Mouse (Mus musculus) midbrain, embryonic 16.5 days (tissue): Measurements from ENCODE around the gene Erfe. TPM values are rescaled to one million over a fixed set of nuclear protein-coding genes. Genes with fewer than 3 reads are reported as not detected.

Source experiments
- ATAC-seq: fragments of 200-750 bp; cut with Nextera tagmentation; 2 replicates; pipeline ENCODE4 v1.8.0; 2017; ENCODE audit warnings: moderate TSS enrichment
- H3K27ac ChIP-seq: fragments of 300-500 bp; sonication (generic); 2 replicates; pipeline ENCODE4 v1.5.1; 2014; ENCODE audit warnings: mild to moderate bottlenecking, low read length, mixed read lengths
- H3K27me3 ChIP-seq: fragments of 300-500 bp; sonication (generic); 2 replicates; pipeline ENCODE4 v1.6.1; 2014; ENCODE audit warnings: low read depth, low read length, mixed read lengths; ENCODE audit not compliant: control insufficient read depth, insufficient read depth
- H3K36me3 ChIP-seq: fragments of 300-500 bp; sonication (generic); 2 replicates; pipeline ENCODE4 v1.6.1; 2014; ENCODE audit warnings: mild to moderate bottlenecking, low read length, moderate library complexity, mixed read lengths; ENCODE audit not compliant: control insufficient read depth, insufficient read depth
- H3K4me1 ChIP-seq: fragments of 300-500 bp; sonication (generic); 2 replicates; pipeline ENCODE4 v1.6.1; 2014; ENCODE audit warnings: mild to moderate bottlenecking, low read length, mixed read lengths; ENCODE audit not compliant: control insufficient read depth, insufficient read depth
- H3K4me2 ChIP-seq: fragments of 300-500 bp; sonication (generic); 2 replicates; pipeline ENCODE4 v1.6.1; 2014; ENCODE audit warnings: mild to moderate bottlenecking, low read length, mixed read lengths
- H3K4me3 ChIP-seq: fragments of 300-500 bp; sonication (generic); 2 replicates; pipeline ENCODE4 v1.5.1; 2014; ENCODE audit warnings: low read depth, mild to moderate bottlenecking, low read length, moderate library complexity, mixed read lengths
- H3K9ac ChIP-seq: fragments of 300-500 bp; sonication (generic); 2 replicates; pipeline ENCODE4 v1.6.1; 2014; ENCODE audit warnings: low read depth, low read length, mixed read lengths
- H3K9me3 ChIP-seq: fragments of 300-500 bp; sonication (generic); replicated peaks from 2 replicates; pipeline ENCODE4 v1.6.1; 2014; ENCODE audit warnings: mild to moderate bottlenecking, low read length, mixed read lengths; ENCODE audit not compliant: control insufficient read depth, poor library complexity, severe bottlenecking
- whole genome bisulfite sequencing: fragments of 180-500 bp; shearing (Covaris S2); extraction: QIAGEN DNeasy Blood & Tissue Kit; methylation state at CpG from one replicate; pipeline ENCODE4 v1.1.7; 2014; 5-methylcytosine and 5-hydroxymethylcytosine counted together
- polyA plus RNA-seq: library from polyadenylated mRNA; unstranded; fragments of >200 nt; fragmentation: Nextera tagmentation; extraction: Ambion mirVana; gene quantifications from 2 replicates; pipeline ENCODE4 v1.2.1, GENCODE M21; 2015

Erfe gene
- polyA plus RNA-seq, 1 experiment from 2014 or later: 0.18 TPM

DNA sequence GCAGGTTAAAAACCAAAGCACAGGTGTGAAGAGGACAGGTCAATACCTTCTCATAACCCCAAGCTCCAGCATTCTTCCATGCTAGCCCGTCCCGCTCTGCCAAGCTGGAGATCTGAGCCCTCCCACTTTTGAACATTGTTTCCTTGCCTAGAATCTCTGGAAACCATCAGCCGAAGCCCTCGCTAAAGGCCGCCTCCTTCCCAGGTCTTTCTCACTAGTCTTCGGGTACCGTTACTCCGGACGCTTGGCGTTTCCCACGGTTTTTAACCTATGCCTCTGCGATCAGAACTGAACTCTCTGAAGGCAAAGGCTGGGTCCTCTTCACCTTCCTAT lies 31.7 kb downstream of the Erfe start:
- under 1% methylated on average over 12 of the region's 12 CpGs for WGBS
- Histone ChIP-seq H3K27ac (peak overlapping the region; percentile 94), H3K36me3 (no peaks in the 10 kb centered on the region), H3K4me1 (peaks cover 25% of the 10 kb centered on the region), H3K27me3 (no peaks in the 10 kb centered on the region), H3K4me3 (peak overlapping the region; percentile 93), H3K9me3 (no peaks in the 10 kb centered on the region), H3K9ac (peak overlapping the region; percentile 88), H3K4me2 (peak overlapping the region; percentile 80)
- ATAC-seq: no peak

DNA sequence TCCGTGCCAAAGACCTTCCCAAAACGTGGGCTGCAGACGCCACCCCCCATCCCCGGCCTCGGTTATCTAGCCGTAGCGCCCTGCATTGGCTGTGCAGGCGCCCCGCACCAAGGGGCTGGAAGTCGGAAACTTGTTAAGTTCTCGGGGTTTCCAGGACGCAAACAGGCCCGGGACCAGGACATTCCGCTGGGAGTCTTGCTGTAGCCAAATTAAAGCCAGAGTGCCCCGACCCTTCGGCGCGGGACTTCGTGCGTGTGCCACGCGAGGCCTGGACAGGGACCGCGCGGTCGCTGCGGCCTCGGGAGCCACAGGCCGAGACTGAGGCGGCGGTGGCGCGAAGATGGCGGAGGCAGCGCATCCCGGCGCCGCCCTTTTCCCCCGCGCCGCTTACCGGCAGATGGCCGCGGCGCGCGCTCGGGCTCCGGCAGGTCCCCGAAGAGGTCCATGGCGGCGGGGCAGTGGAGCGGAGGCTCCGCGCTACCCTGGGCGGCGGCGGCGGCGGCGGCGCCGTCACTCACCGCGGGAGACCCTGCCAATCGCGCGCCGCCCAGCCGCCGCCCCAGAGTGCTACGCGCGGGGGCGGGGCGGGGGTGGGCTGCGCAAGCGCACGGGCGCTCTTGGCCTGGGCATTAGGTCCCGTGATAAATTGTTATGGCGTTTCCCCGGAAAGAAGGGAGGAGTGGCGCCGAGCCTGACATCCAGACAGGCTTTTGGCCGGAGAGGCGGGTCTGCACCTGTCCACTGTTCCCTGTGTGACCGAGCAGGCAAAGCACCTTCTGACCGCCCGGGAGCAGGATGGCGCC lies 32.2 kb downstream of the Erfe start, which contains the start of gene Ilkap:
Ilkap (minus strand) TSS at position 556 of the 803 bp plus-strand sequence.
- under 1% methylated on average over 83 of the region's 91 CpGs for WGBS
- peak within 1 kb of the TSS; percentile 88 for H3K9ac ChIP-seq
- H3K4me3 ChIP-seq: peak within 1 kb of the TSS; percentile 93
- peak; percentile 96 for ATAC-seq
- H3K27ac ChIP-seq: peak within 1 kb of the TSS; percentile 94
- no peaks in the 10 kb centered on the region for H3K27me3 ChIP-seq
- no peaks in the 10 kb centered on the region for H3K9me3 ChIP-seq
- H3K4me1 ChIP-seq: peaks cover 25% of the 10 kb centered on the region
- H3K36me3 ChIP-seq: no peaks in the 10 kb centered on the region
- H3K4me2 ChIP-seq: peak within 1 kb of the TSS; percentile 80

DNA sequence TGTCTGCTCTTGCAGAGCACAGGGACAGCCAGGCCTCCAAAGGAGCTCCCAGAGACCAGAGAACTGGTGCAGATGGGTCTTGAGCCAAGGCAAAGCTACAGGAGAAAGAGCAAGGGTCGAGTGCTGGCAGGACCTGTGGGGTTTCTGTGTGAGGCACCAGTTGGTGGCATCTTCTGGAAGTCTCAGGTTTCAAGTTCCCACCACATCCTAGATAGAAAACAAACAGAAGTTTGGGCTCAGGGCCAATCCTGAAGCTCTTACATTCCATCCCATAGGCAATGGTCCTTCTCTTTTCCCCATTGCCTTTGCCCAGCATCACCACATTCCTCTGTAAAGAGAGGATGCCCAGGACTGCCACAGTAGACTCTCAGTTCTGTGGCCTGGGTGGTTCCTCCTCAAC lies 38.7 kb downstream of the Erfe start:
- Histone ChIP-seq H3K9me3 (no peaks in the 10 kb centered on the region), H3K36me3 (no peaks in the 10 kb centered on the region), H3K27me3 (no peaks in the 10 kb centered on the region), H3K4me1 (no peaks in the 10 kb centered on the region), H3K9ac (no peak overlapping the region), H3K4me3 (no peak overlapping the region), H3K4me2 (no peak overlapping the region), H3K27ac (no peak overlapping the region)
- WGBS: 36% methylated on average over 1 of the region's 1 CpGs
- no peak for ATAC-seq

DNA sequence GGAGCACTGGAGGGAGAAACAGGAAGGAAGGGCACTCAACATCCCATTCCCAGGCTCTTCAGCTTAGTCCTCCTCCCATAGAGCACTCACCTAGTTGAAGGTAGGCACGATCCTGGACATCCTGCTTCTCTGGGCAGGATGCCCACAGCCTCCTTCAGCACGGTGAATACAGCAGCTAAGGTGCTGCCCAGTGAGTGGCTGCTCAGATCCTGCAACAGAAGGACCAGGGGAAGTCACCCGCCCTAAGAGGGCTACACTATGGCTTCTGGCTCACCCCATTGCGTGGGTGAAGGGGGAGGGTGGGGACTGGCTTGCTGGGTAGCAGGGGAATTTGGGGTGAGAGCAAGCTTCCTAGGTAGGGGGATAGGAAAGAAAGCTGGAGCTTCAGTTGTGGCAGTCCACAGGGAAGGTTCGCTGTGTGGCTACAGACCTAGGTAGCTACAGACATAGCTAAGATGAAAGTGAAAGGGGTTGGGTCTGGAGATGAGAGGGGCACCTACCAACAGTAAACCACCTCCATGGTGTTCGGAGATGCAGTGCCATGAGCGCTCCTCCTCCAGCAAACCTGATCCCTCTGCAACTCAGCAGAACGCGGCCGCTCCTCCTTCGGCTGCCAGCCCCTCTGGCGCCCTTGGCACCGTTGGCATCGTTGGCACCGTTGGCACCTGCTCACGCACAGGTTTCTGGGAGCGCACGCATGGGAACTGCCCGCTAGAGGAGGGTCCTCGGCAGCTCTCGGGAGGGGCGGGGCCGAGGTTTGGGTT lies 39.4 kb downstream of the Erfe start:
- Histone ChIP-seq H3K27me3 (no peaks in the 10 kb centered on the region), H3K4me3 (no peak overlapping the region), H3K4me1 (no peaks in the 10 kb centered on the region), H3K4me2 (no peak overlapping the region), H3K9me3 (no peaks in the 10 kb centered on the region), H3K9ac (no peak overlapping the region), H3K27ac (no peak overlapping the region), H3K36me3 (no peaks in the 10 kb centered on the region)
- 61% methylated on average over 23 of the region's 23 CpGs for WGBS
- ATAC-seq: peak; percentile 32; the same call in 1 of the 2 replicates

DNA sequence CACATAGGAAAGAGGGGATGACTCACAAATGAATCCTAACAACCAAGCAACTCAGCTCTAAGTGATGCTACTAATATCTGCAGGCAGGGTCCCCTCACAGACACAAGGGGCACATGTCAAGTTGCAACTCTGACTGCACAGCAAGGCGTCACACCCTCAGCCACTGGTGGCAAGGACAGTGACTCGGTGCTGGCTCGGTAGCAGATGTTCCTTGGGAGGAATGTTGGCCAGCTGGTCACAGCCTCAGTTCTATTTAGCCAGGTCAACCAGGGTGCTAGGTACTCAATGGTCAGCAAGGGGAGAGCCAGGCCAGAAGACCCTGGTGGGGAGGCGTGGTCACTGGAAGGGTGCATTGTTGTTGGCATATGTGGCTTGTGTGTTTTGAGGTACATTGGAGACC lies 41.6 kb downstream of the Erfe start:
- Histone ChIP-seq H3K27me3 (no peaks in the 10 kb centered on the region), H3K9me3 (no peaks in the 10 kb centered on the region), H3K9ac (no peak overlapping the region), H3K4me3 (no peak overlapping the region), H3K27ac (no peak overlapping the region), H3K36me3 (no peaks in the 10 kb centered on the region), H3K4me2 (no peak overlapping the region), H3K4me1 (peaks cover 9% of the 10 kb centered on the region)
- 85% methylated on average over 4 of the region's 4 CpGs for WGBS
- ATAC-seq: no peak

DNA sequence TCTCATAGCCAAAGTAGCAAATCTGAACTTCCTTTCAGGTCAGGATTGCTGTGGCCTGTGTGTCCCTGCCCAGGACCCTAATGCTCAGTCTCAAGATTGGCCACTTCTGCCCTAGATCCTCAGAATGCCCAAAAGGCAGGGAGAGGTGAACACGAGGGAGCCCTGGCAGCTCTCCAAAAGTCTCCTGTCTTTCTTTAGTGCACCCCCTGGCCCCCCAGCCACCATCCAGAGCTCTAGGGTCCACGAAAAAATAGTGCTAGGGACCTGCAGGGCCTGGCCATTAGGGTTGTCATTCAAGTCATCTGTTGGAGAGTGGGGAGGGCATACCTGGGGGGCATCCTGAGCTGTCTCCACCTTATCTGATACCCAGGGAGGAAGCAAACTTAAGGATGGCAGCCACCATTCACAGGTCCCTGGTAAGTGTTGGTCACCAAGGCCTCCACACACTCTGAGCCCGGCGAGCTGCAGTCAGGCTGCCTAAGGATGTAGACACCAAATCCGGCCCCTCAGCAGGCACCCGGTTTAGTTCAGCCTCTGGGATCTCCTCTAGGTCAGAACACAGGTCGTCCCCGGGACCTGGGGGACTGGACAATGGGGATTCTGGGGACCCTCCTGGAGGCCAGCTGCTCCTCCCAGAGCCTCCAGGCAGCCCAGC lies 45.5 kb downstream of the Erfe start:
- no peak for ATAC-seq
- Histone ChIP-seq H3K4me3 (peak overlapping the region; percentile 82), H3K9ac (peak overlapping the region; percentile 90), H3K36me3 (no peaks in the 10 kb centered on the region), H3K4me1 (peaks cover 29% of the 10 kb centered on the region), H3K27ac (peak overlapping the region; percentile 14; the same call in 1 of the 2 replicates), H3K9me3 (no peaks in the 10 kb centered on the region), H3K4me2 (peak overlapping the region; percentile 88), H3K27me3 (no peaks in the 10 kb centered on the region)
- 39% methylated on average over 8 of the region's 8 CpGs for WGBS

DNA sequence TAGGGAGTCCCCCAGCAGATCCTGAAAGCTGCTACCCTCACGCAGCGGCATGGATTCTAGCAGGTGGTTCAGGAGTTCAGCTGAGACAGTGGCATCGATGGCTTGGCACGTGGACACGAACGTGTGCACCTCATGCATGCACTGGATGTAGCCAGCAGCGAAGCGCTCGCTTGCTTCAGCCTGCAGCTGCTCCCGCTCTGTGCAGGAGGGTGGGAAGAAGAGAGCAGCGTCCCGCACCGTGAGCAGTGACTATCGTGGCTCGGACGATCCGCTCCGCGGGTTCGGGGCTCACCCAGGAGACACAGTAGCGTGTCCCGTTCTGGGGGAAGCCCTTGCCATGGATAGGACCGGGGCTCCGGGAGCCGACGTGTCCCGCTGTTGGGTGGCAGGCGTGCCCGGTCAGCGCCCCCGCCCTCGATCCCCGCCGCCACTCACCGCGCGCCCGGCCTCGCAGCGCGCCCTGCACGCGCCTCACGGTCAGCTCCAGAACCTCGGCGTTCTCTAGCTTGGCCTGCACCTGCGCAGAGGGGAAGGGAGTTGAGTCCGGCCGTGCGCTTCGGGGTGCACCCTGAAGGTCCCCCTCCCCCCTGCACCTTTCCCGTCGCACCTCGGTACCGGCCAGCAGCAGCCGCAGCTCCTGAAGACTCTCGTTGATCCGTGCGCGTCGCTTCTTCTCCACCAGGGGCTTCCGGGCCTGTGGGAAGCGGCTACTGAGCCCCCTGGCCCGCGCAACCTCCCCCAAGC lies 46.2 kb downstream of the Erfe start:
- Histone ChIP-seq H3K27ac (peak overlapping the region; percentile 91), H3K4me1 (peaks cover 29% of the 10 kb centered on the region), H3K4me2 (peak overlapping the region; percentile 88), H3K4me3 (peak overlapping the region; percentile 82), H3K9ac (peak overlapping the region; percentile 90), H3K9me3 (no peaks in the 10 kb centered on the region), H3K27me3 (no peaks in the 10 kb centered on the region), H3K36me3 (no peaks in the 10 kb centered on the region)
- 2% methylated on average over 54 of the region's 65 CpGs for WGBS
- peak; percentile 46 for ATAC-seq

DNA sequence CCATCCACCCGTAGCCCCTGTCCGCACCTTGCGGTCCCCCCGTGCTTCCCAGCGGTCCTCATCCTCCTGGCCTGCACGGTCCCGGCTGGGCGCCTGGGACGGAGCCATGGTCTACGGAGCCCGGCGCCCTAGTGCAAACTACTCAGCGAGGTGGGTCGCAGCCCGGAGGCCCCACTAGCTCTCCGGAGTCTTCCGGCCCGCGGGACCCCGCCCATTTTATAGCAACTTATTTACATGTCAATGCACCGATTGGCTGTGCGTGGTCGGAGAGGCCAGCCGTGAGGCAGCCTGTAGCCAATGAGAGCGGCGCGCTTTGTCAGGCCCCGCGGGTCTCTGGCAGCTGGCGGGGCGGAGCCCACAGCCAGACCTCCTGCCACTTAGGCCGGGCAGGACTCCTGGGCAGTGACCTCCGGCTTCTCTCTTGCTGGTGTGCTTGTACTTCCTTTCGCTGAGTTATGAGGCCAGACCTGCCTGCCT lies 46.8 kb downstream of the Erfe start:
- Histone ChIP-seq H3K27me3 (no peaks in the 10 kb centered on the region), H3K9me3 (no peaks in the 10 kb centered on the region), H3K36me3 (no peaks in the 10 kb centered on the region), H3K4me2 (peak overlapping the region; percentile 88), H3K4me3 (peak overlapping the region; percentile 82), H3K27ac (peak overlapping the region; percentile 91), H3K4me1 (peaks cover 29% of the 10 kb centered on the region), H3K9ac (peak overlapping the region; percentile 90)
- peak; percentile 94 for ATAC-seq
- under 1% methylated on average over 30 of the region's 34 CpGs for WGBS
